Mouse (Mus musculus) CH12F3 (cell line): ENCODE results near the gene Pim3.
"Not testable (repeated sequence)": the region's sequence is repeated elsewhere in the genome, so short reads cannot be mapped to it uniquely, and the experiment has no call there.

ENCODE experiments used
- in situ Hi-C: fragments of 300-500 bp; cut with MboI; formaldehyde crosslinking; loops from 2 replicates; pipeline ENCODE4 v1.14.3; 2020; ENCODE audit warnings: low sequenced_read_pairs

The Pim3 gene

GRCm38 (mm10) chr15:88861772-88862622 is at the start of gene Pim3:
Gene Pim3 (plus strand): TSS chr15:88862186.
- in situ Hi-C loops = no loop called here

DNA sequence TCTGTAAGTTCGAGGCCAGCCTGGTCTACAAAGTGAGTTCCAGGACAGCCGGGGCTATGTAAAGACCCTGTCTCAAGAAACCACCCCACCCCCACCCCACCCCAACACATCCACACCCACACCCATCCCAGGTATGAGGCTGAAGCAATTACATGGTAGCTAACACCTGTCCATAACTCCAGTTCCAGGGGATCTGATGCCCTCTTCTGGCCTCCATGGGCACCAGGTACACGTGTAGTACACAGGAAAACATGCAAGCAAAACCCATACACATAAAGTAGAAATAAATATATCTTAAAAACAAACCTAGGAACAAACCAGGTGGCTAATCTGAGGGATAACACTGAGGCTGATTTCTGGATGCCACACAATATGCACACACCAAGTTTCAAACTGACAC is 48.7 kb upstream of the Pim3 start:
- in situ Hi-C loops = no loop called here

- in situ Hi-C loops = not testable (repeated sequence)
These were observed 48.1 kb upstream of the Pim3 start for GRCm38 (mm10) chr15:88813873-88814272.

- in situ Hi-C loops = no loop called here
These were observed 47.5 kb upstream of the Pim3 start for GRCm38 (mm10) chr15:88814411-88815047.

GRCm38 (mm10) chr15:88815196-88815700 is 46.7 kb upstream of the Pim3 start:
- in situ Hi-C loops = no loop called here

DNA sequence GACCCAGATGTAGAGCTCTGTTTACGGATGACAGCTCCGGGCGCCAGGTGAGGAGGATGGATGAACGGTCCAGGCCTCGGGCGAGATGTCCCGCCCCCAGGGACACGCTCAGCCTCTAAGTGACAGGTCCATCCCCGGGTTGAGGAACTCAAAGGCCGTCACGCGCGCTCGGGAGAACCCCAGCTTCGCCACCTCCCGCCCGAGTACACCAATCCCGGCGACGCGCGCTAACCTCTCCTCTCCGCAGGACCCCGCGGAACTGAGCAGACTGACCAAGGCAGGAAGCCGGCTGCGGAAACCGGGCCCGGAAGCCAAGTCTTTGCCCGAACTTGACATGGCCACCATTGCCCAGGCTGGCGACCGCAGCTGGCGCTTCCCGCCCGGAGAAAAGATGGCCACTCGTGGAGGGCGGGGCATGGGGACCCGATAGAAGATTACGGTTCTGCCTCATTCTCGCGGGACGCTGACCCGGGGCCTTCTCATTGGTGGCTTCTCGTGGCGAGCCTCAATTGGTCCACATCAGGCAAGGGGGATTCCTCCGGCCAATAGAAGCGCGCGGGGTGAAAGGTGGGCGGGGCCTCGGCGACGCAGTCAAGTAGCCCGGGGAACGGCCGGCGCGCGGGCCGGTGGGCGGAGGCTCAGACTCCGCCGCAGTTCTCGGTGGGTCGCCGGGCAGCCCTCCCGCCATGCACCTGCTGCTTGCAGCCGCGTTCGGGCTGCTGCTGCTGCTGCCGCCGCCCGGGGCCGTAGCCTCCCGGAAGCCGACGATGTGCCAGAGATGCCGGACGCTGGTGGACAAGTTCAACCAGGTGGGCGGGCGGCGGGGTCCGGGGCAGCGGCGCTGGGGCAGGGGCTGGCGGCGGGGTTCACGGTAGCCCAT is 42.7 kb upstream of the Pim3 start, which contains the start of the genes Alg12 and Creld2:
TSS of gene Alg12 (minus strand) at position 293 of the 880 bp plus-strand sequence.
TSS of gene Creld2 (plus strand) at position 621 of the 880 bp plus-strand sequence.
- in situ Hi-C loops = no loop called here

DNA sequence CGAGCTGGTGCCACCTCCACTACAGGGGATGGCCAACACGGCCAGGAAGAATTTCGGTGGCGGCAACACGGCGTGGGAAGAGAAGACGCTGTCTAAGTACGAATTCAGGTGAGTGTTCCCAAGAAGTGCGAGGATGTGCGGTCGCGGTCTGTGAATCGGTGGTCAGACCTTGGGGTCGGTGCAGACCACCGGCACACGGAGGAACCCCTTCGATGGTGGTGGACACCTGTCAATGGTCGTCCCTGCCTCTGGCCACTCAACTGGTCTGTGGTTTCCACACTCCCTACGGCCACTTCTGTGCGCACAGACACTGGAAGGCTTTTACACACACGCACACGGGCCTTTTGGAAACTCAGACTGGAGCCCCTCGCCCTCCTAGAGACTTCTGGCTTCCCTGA is 42.1 kb upstream of the Pim3 start:
- in situ Hi-C loops = no loop called here

DNA sequence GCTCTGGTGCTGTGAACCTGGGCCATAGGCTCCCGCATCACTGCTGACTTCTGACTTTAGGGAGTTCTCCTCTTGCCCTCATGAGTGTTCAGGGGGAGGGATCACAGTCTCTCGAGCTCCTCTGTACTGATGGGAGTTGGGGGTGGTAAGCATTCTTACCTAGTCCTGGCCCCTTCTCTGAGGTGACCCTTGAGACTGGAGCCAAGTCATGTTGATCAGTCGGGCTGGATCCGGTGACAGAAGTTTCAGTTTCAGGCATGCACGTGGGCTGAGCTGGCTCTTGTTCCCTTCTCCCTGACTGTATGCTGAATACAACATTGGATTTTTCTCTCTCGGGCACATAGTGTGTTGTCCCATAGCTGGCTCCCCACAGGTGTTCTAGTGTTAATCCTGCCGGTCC is 40.6 kb upstream of the Pim3 start:
- in situ Hi-C loops = no loop called here

- in situ Hi-C loops = no loop called here
These were observed 39.5 kb upstream of the Pim3 start for GRCm38 (mm10) chr15:88822513-88822912.

- in situ Hi-C loops = no loop called here
These were observed 38.6 kb upstream of the Pim3 start for GRCm38 (mm10) chr15:88823376-88823775.

- in situ Hi-C loops = loop anchor here (5.0 kb wide), 2 partner anchors 50 to 95 kb away; no protein-coding TSS in a partner anchor
These were observed 34.5 kb upstream of the Pim3 start for GRCm38 (mm10) chr15:88827466-88827865.

DNA sequence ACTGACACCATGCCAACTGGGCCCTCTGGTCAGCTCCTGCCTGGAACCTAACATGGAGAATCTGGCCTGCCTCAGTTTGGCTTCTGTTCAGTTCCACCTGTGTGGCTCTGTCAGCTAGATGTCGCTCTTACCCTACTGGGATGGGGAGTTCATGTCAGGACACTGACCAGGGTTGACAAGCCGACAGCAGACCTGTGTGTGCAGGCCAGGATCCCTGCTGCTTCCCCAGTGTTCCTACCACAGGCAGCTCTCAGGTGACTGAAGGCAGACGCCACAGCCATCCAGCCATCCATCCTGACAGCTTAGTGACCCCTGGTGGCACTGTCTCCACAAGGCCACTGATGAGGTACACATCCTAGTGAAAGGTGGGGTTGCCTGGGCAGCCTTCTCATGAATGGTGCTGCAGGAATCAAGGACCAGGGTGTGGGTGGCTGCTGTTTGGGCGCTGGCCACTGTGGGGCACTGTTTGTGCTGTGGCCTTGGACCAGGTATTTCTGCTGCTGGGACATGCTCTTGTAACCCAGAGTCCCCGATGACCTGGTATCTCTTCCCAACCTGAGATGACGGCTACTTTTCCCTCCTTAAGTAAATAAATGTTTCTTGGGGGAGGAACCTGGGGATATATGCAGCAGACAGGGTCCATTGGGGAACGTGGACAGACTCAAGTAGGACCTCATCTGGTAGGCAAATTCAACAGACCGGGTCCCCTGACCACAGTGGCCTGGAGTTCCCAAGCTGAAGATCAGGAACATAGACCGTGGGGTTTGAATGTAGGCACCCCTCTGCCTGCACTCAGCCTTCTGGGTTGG is 33.8 kb upstream of the Pim3 start:
- in situ Hi-C loops = loop anchor here (5.0 kb wide), 2 partner anchors 49 to 94 kb away; no protein-coding TSS in a partner anchor

GRCm38 (mm10) chr15:88828800-88829705 is 32.9 kb upstream of the Pim3 start:
- in situ Hi-C loops = loop anchor here (5.0 kb wide), 2 partner anchors 48 to 93 kb away; no protein-coding TSS in a partner anchor

DNA sequence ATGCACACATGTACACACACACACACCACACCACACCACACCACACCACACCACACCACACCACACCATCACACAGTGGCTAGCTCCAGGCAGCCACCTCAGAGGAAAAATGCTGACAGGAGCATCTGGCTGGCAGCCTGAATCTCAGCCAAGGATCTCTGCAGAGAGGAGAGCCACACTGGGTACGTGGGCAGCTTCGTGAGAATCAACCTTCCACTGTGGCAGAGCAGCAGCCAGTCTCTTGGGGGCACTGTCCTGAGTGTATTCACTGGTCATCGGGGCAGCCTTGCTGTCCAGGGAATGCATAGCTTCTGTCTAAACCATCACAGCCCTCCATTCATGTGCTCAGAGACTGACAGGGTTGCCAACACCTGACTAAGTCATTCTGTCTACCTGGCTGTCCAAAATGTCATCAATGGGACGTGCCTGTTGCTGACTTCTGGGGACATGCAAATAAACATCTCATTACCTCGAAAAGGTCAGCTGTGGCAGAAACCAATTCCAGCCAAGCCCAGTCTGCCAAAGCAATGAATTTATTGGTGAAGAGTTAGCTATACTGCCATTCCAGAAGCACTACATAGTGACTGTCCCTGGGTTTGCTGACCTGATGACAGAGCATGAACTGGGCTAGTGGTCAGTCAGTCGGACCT is 32.1 kb upstream of the Pim3 start:
- in situ Hi-C loops = loop anchor here (5.0 kb wide), 2 partner anchors 47 to 92 kb away; no protein-coding TSS in a partner anchor

GRCm38 (mm10) chr15:88830696-88831095 is 31.3 kb upstream of the Pim3 start:
- in situ Hi-C loops = no loop called here

GRCm38 (mm10) chr15:88831482-88831881 is 30.5 kb upstream of the Pim3 start:
- in situ Hi-C loops = no loop called here

DNA sequence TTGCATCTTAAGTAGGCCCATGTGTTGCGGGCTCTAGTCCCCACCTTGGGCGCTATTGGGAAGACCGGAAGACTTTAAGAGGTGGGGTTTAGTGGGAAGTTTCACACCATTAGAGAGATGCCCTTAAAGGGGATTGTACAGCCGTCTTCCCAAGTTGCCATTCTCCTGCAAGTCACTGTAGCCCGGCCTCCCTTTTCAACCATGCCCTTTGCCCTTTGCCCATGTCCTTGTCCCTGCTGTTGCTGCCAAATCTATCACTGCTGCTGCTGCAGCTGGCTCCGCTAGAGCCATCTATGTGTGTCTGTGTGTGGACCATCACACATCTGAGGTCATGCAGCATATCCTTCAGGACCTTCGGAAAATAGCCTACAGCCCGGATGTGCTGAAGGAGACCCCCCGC is 29.4 kb upstream of the Pim3 start:
- in situ Hi-C loops = no loop called here

- in situ Hi-C loops = no loop called here
These were observed 26.0 kb upstream of the Pim3 start for GRCm38 (mm10) chr15:88836031-88836430.
